Mouse (Mus musculus) heart, postnatal 0 days (tissue): ENCODE data around the gene Ubtd1. TPM values are rescaled to one million over a fixed set of nuclear protein-coding genes. Genes with fewer than 3 reads are reported as not detected.

ENCODE experiments used
- ATAC-seq: fragments of 200-750 bp; cut with Nextera tagmentation; 2 replicates; pipeline ENCODE4 v1.8.0; 2017; ENCODE audit warnings: low read depth, moderate number of reproducible peaks, moderate library complexity; ENCODE audit not compliant: insufficient read depth
- DNase-seq: peaks from one replicate; pipeline ENCODE4 v3.0.0-alpha.2; 2016; ENCODE audit warnings: low spot score
- H3K27ac ChIP-seq: fragments of 300-500 bp; sonication (generic); 2 replicates; pipeline ENCODE4 v1.5.1; 2014; ENCODE audit warnings: low read depth, mild to moderate bottlenecking
- H3K27me3 ChIP-seq: fragments of 300-500 bp; sonication (generic); 2 replicates; pipeline ENCODE4 v1.6.1; 2014; ENCODE audit warnings: low read length, mixed read lengths; ENCODE audit not compliant: control insufficient read depth, insufficient read depth
- H3K36me3 ChIP-seq: fragments of 300-500 bp; sonication (generic); replicated peaks from 2 replicates; pipeline ENCODE4 v1.6.1; 2014; ENCODE audit warnings: low read length, mixed read lengths; ENCODE audit not compliant: control insufficient read depth, insufficient read depth
- H3K4me1 ChIP-seq: fragments of 300-500 bp; sonication (generic); 2 replicates; pipeline ENCODE4 v1.6.1; 2014; ENCODE audit warnings: antibody characterized with exemption; ENCODE audit not compliant: control insufficient read depth, insufficient read depth
- H3K4me2 ChIP-seq: fragments of 300-500 bp; sonication (generic); 2 replicates; pipeline ENCODE4 v1.6.1; 2014; ENCODE audit warnings: low read depth, mild to moderate bottlenecking, low read length, moderate library complexity
- H3K4me3 ChIP-seq: fragments of 300-500 bp; sonication (generic); 2 replicates; pipeline ENCODE4 v1.5.1; 2014; ENCODE audit warnings: low read depth, low read length
- H3K9ac ChIP-seq: fragments of 300-500 bp; sonication (generic); replicated peaks from 2 replicates; pipeline ENCODE4 v1.6.1; 2014; ENCODE audit warnings: low read depth, low read length, mixed read lengths
- H3K9me3 ChIP-seq: fragments of 300-500 bp; sonication (generic); replicated peaks from 2 replicates; pipeline ENCODE4 v1.6.1; 2016; ENCODE audit warnings: low read length; ENCODE audit not compliant: control insufficient read depth
- CTCF ChIP-seq: IDR thresholded peaks from 2 replicates; pipeline ENCODE4 v1.5.1; 2016; ENCODE audit warnings: antibody characterized with exemption, control low read depth, low read depth
- EP300 ChIP-seq: IDR thresholded peaks from 2 replicates; pipeline ENCODE4 v1.6.1; 2016; ENCODE audit warnings: antibody characterized with exemption, low read depth
- WGBS: fragments of 180-500 bp; shearing (Covaris S2); extraction: QIAGEN DNeasy Blood & Tissue Kit; methylation state at CpG from one replicate; pipeline ENCODE4 v1.1.7; 2014; 5-methylcytosine and 5-hydroxymethylcytosine counted together
- polyA plus RNA-seq: library from polyadenylated mRNA; unstranded; fragments of >200 nt; fragmentation: Nextera tagmentation; extraction: Ambion mirVana; gene quantifications from 2 replicates; pipeline ENCODE4 v1.2.1, GENCODE M21; 2015
- total RNA-seq: library from RNA; depleted of rRNA; stranded (reverse); fragments of >200 nt; gene quantifications from 2 replicates; pipeline ENCODE4 v1.2.3, GENCODE M21; 2014; ENCODE audit warnings: low replicate concordance

Ubtd1 gene
- total and polyA plus RNA-seq, 2 experiments from 2014 or later, result 24.8 to 38.7 TPM

- Histone ChIP-seq H3K4me2 (no peak overlapping the region), H3K9ac (no peak overlapping the region), H3K27me3 (no peaks in the 10 kb centered on the region), H3K36me3 (peaks cover 5% of the 10 kb centered on the region), H3K4me1 (no peaks in the 10 kb centered on the region; the same call in 1 of the 2 replicates), H3K4me3 (no peak overlapping the region), H3K27ac (no peak overlapping the region), H3K9me3 (no peaks in the 10 kb centered on the region)
- WGBS, result 64% methylated on average over 13 of the region's 13 CpGs
- TF ChIP-seq EP300, result no peak
- no peak for TF ChIP-seq CTCF
- no peak for ATAC-seq
- DNase-seq, result no peak
Measured at GRCm38 (mm10) chr19:41973891-41974794, 7.4 kb upstream of the Ubtd1 start.

- Histone ChIP-seq H3K4me2 (peak overlapping the region; percentile 81), H3K4me1 (0 out of 2 replicates have a peak, but pooled peaks cover 4% of the 10 kb centered on the region), H3K4me3 (peak overlapping the region; percentile 82), H3K9ac (peak overlapping the region; percentile 67), H3K27me3 (no peaks in the 10 kb centered on the region), H3K36me3 (no peaks in the 10 kb centered on the region), H3K9me3 (no peaks in the 10 kb centered on the region), H3K27ac (peak overlapping the region; percentile 93)
- under 1% methylated on average over 16 of the region's 16 CpGs for WGBS
- peak; percentile 57 for DNase-seq
- ATAC-seq, result no peak
- TF ChIP-seq CTCF (no peak), EP300 (no peak)
Measured at GRCm38 (mm10) chr19:41980422-41980818, 1.1 kb upstream of the Ubtd1 start.

- H3K9ac ChIP-seq, result peak within 1 kb of the TSS; percentile 87
- TF ChIP-seq CTCF (peak; percentile 17; the same call in 1 of the 2 replicates), EP300 (peak; percentile 54; the same call in 1 of the 2 replicates)
- H3K36me3 ChIP-seq, result no peaks in the 10 kb centered on the region
- ATAC-seq (peak; percentile 93), DNase-seq (peak; percentile 99)
- H3K27ac ChIP-seq, result peak within 1 kb of the TSS; percentile 93
- H3K4me2 ChIP-seq, result peak within 1 kb of the TSS; percentile 81
- no peaks in the 10 kb centered on the region for H3K27me3 ChIP-seq
- H3K4me3 ChIP-seq, result peak within 1 kb of the TSS; percentile 82
- WGBS, result under 1% methylated on average over 53 of the region's 68 CpGs
- 0 out of 2 replicates have a peak, but pooled peaks cover 4% of the 10 kb centered on the region for H3K4me1 ChIP-seq
- no peaks in the 10 kb centered on the region for H3K9me3 ChIP-seq
Measured at GRCm38 (mm10) chr19:41980819-41981594, 556 bp upstream of the Ubtd1 start, which contains the start of gene Mms19. Gene Mms19, minus strand, starts transcription at chr19:41981157.

- Histone ChIP-seq H3K27me3 (no peaks in the 10 kb centered on the region), H3K4me1 (0 out of 2 replicates have a peak, but pooled peaks cover 4% of the 10 kb centered on the region), H3K9ac (peak overlapping the region; percentile 87), H3K4me2 (peak overlapping the region; percentile 81), H3K4me3 (peak overlapping the region; percentile 82), H3K9me3 (no peaks in the 10 kb centered on the region), H3K27ac (peak overlapping the region; percentile 93), H3K36me3 (no peaks in the 10 kb centered on the region)
- no peak for DNase-seq
- ATAC-seq, result peak; percentile 0; the same call in 1 of the 2 replicates
- TF ChIP-seq EP300, result no peak
- no peak for TF ChIP-seq CTCF
- under 1% methylated on average over 71 of the region's 74 CpGs for WGBS
Measured at GRCm38 (mm10) chr19:41981931-41982790, 598 bp downstream of the Ubtd1 start.

GRCm38 (mm10) chr19:41982791-41983150 is 1.2 kb downstream of the Ubtd1 start:
- H3K4me3 ChIP-seq, result peak overlapping the region; percentile 82
- H3K27me3 ChIP-seq, result no peaks in the 10 kb centered on the region
- H3K36me3 ChIP-seq, result no peaks in the 10 kb centered on the region
- no peaks in the 10 kb centered on the region for H3K9me3 ChIP-seq
- peak overlapping the region; percentile 93 for H3K27ac ChIP-seq
- peak overlapping the region; percentile 81 for H3K4me2 ChIP-seq
- 0 out of 2 replicates have a peak, but pooled peaks cover 4% of the 10 kb centered on the region for H3K4me1 ChIP-seq
- peak overlapping the region; percentile 87 for H3K9ac ChIP-seq
- ATAC-seq, result no peak
- TF ChIP-seq EP300, result no peak
- no peak for TF ChIP-seq CTCF
- 4% methylated on average over 4 of the region's 4 CpGs for WGBS
- DNase-seq, result no peak
